Mouse (Mus musculus) MEL (cell line): ENCODE results near the gene 1500009C09Rik.

ENCODE experiments used
- CHD2 ChIP-seq: IDR thresholded peaks from 2 replicates; pipeline ENCODE4 v1.6.1; 2011; ENCODE audit warnings: low read length, improper control_type of control experiment
- CTCF ChIP-seq, 3 experiments: IDR thresholded peaks in 2 of 3; conservative IDR thresholded peaks in 1 of 3; 2 replicates each; pipeline ENCODE4 v1.5.1; 2011 to 2012; ENCODE audit warnings: low read length in 3 of 3, low read depth in 2 of 3, mild to moderate bottlenecking in 2 of 3, improper control_type of control experiment in 1 of 3, inconsistent platforms in 1 of 3, mixed read lengths in 1 of 3, moderate library complexity in 1 of 3; ENCODE audit not compliant: control insufficient read depth in 1 of 3, insufficient read depth in 1 of 3, poor library complexity in 1 of 3, severe bottlenecking in 1 of 3
- GATA1 ChIP-seq: IDR thresholded peaks from 2 replicates; pipeline ENCODE4 v1.6.1; 2011; ENCODE audit warnings: low read depth, low read length, improper control_type of control experiment
- HCFC1 ChIP-seq: IDR thresholded peaks from 2 replicates; pipeline ENCODE4 v1.6.1; 2012; ENCODE audit warnings: low read depth, mild to moderate bottlenecking, inconsistent platforms, low read length, improper control_type of control experiment, moderate library complexity
- KAT2A ChIP-seq: conservative IDR thresholded peaks from 2 replicates; pipeline ENCODE4 v1.6.1; 2012; ENCODE audit warnings: low read depth, low read length, improper control_type of control experiment, inconsistent platforms
- MAZ ChIP-seq: IDR thresholded peaks from 2 replicates; pipeline ENCODE4 v1.6.1; 2012; ENCODE audit warnings: low read depth, mild to moderate bottlenecking, inconsistent platforms, low read length, improper control_type of control experiment
- POLR2A ChIP-seq, 2 experiments: IDR thresholded peaks; 2 replicates each; pipeline ENCODE4 v1.6.1; 2011 to 2012; ENCODE audit warnings: low read length in 2 of 2, mild to moderate bottlenecking in 2 of 2, control low read depth in 1 of 2, improper control_type of control experiment in 1 of 2, low read depth in 1 of 2, moderate library complexity in 1 of 2; ENCODE audit not compliant: control insufficient read depth in 1 of 2, insufficient read depth in 1 of 2, poor library complexity in 1 of 2
- RCOR1 ChIP-seq: IDR thresholded peaks from 2 replicates; pipeline ENCODE4 v1.6.1; 2012; ENCODE audit warnings: low read depth, mild to moderate bottlenecking, inconsistent platforms, low read length, improper control_type of control experiment

DNA sequence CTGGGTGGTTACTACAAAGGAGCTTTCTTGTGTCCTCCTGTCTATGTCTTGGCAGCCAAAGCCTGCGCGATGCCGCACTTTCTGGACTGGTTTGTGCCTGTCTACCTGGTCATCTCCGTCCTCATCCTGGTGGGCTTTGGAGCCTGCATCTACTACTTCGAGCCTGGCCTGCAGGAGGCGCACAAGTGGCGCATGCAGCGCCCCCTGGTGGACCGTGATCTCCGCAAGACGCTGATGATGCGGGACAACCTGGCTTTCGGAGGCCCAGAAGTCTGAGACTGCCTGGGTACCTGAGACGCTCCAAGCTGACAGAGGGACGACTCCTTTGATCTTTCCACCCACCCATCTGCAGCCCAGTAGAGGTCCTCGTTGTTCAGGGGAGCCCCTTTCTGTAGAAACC lies 7.3 kb downstream of the 1500009C09Rik start:
- TF ChIP-seq CTCF (IDR thresholded peaks at IDR 0.05 in 2 of 3, conservative IDR thresholded peaks at IDR 0.05 in 1 of 3; ENCODE audit: control insufficient read depth in 1 of 3, insufficient read depth in 1 of 3, low read depth in 2 of 3, low read length in 3 of 3, poor library complexity in 1 of 3, severe bottlenecking in 1 of 3), result peak in 2 of 3 experiments; percentile 96 to 100; a peak in 5 of 6 replicates
- no peak for TF ChIP-seq MAZ
- no peak for TF ChIP-seq CHD2
- TF ChIP-seq POLR2A (IDR thresholded peaks at IDR 0.05; ENCODE audit: control insufficient read depth in 1 of 2, insufficient read depth in 1 of 2, low read depth in 1 of 2, low read length in 2 of 2, poor library complexity in 1 of 2), result no peak
- no peak for TF ChIP-seq HCFC1
- no peak for TF ChIP-seq GATA1
- no peak for TF ChIP-seq KAT2A
- TF ChIP-seq RCOR1, result no peak
